ENCODE assay signal across 21 mouse cellular contexts in the genomic region with DNA sequence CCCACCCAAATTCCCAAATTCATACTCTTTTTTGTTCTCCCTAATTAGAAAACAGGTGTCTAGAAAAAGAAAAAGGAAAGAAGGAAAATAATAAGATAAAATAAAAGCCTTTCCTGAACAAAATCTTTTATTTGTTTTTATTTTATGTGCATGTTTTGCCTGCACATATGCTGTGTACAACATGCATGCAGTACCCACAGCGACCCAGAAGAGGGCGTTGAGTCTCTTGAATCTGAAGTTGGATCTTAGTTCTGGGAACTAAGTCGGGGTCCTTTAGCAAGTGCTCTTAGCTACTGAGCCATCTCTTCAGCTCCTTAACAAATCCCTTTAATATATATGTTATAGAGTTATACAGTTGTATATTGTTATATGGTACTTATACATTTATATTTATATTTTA.
A peak's percentile ranks its signal among the peaks of the same experiment; 100 is the strongest.
DNase-seq lines count a peak whose midpoint lies in the region; ATAC-seq and TF ChIP-seq lines count a peak whose summit lies in the region.
"Had no signal": no experiment of that assay in that cellular context is flagged by ENCODE, and none has a peak within 500 bp of the region (broad histone marks: within the 10 kb centered on the region; RNA-seq: fewer than 3 reads in every experiment).

No protein-coding gene starts in this region.

- H3K9ac ChIP-seq in heart, adult 2 months (ENCODE audit: low read depth, low read length) = no peak overlapping the region
- H3K9ac ChIP-seq in lung, postnatal 0 days (replicated peaks; ENCODE audit: low read depth) = no peak overlapping the region
- H3K9ac ChIP-seq: embryonic facial prominence, embryonic 12.5 days; forebrain, postnatal 0 days; heart, embryonic 12.5 days; liver, embryonic 13.5 days; neural tube, embryonic 15.5 days had no signal

- H3K9me3 ChIP-seq in lung, postnatal 0 days (ENCODE audit: low read length) = no peaks in the 10 kb centered on the region
- no peaks in the 10 kb centered on the region for H3K9me3 ChIP-seq in G1E (replicated peaks)
- H3K9me3 ChIP-seq: embryonic facial prominence, embryonic 12.5 days; limb, embryonic 10.5 days; liver, embryonic 13.5 days; midbrain, embryonic 10.5 days; neural tube, embryonic 15.5 days had no signal

- no peaks in the 10 kb centered on the region for H3K36me3 ChIP-seq in heart, adult 2 months (ENCODE audit: control insufficient read depth, insufficient read depth, low read length)
- no peaks in the 10 kb centered on the region for H3K36me3 ChIP-seq in lung, postnatal 0 days (ENCODE audit: insufficient read depth, low read length)
- H3K36me3 ChIP-seq in G1E (replicated peaks) = no peaks in the 10 kb centered on the region
- H3K36me3 ChIP-seq in splenic B cell, adult 2 months (ENCODE audit: control insufficient read depth, insufficient read depth, low read length, poor library complexity, severe bottlenecking) = no peaks in the 10 kb centered on the region
- H3K36me3 ChIP-seq: embryonic facial prominence, embryonic 12.5 days; heart, embryonic 12.5 days; limb, embryonic 10.5 days; liver, embryonic 13.5 days; midbrain, embryonic 10.5 days; neural tube, embryonic 15.5 days had no signal

- H3K4me1 ChIP-seq in heart, adult 2 months (ENCODE audit: control insufficient read depth, insufficient read depth, low read length) = no peaks in the 10 kb centered on the region
- H3K4me1 ChIP-seq in lung, postnatal 0 days (ENCODE audit: insufficient read depth, low read depth, low read length) = no peaks in the 10 kb centered on the region
- no peaks in the 10 kb centered on the region for H3K4me1 ChIP-seq in G1E (ENCODE audit: insufficient read depth, low read depth, low read length)
- H3K4me1 ChIP-seq: embryonic facial prominence, embryonic 12.5 days; heart, embryonic 12.5 days; liver, embryonic 13.5 days; midbrain, embryonic 10.5 days had no signal

- TF ChIP-seq POLR2A in heart, adult 2 months (IDR thresholded peaks at IDR 0.05; ENCODE audit: insufficient read depth, low read depth, low read length) = no peak

- DNase-seq in heart, adult 2 months = no peak
- DNase-seq in heart, adult 18-20 months = no peak
- no peak for DNase-seq in lung, postnatal 0 days (ENCODE audit: low spot score)
- no peak for DNase-seq in lung, postnatal 36 days
- no peak for DNase-seq in G1E (ENCODE audit: low spot score)
- DNase-seq in splenic B cell, adult 2 months (ENCODE audit: low read depth, low spot score) = peak; percentile 18
- DNase-seq in ovary, postnatal 14 days (ENCODE audit: low spot score) = no peak
- DNase-seq in layer of hippocampus, adult 11-12 months (ENCODE audit: low spot score) = no peak
- DNase-seq: adrenal gland, postnatal 36 days; forebrain, postnatal 0 days; gastrocnemius, postnatal 14 days; kidney, adult 11 months; kidney, postnatal 25 days; liver, embryonic 13.5 days; right cerebral cortex, adult 18-20 months; spleen, adult 18-20 months had no signal

- no peak overlapping the region for H3K27ac ChIP-seq in heart, adult 2 months
- H3K27ac ChIP-seq in lung, postnatal 0 days (ENCODE audit: low read length) = no peak overlapping the region
- H3K27ac ChIP-seq: embryonic facial prominence, embryonic 12.5 days; limb, embryonic 10.5 days; liver, embryonic 13.5 days; midbrain, embryonic 10.5 days; neural tube, embryonic 15.5 days had no signal

- no peak for TF ChIP-seq EP300 in heart, adult 2 months (IDR thresholded peaks at IDR 0.05; ENCODE audit: insufficient read depth, low read depth, low read length)
- no peak for TF ChIP-seq EP300 in lung, postnatal 0 days (IDR thresholded peaks at IDR 0.05)

- H3K27me3 ChIP-seq in heart, adult 2 months (ENCODE audit: control insufficient read depth, insufficient read depth, low read length) = no peaks in the 10 kb centered on the region
- no peaks in the 10 kb centered on the region for H3K27me3 ChIP-seq in lung, postnatal 0 days (replicated peaks; ENCODE audit: insufficient read depth, low read length)
- no peaks in the 10 kb centered on the region for H3K27me3 ChIP-seq in G1E (ENCODE audit: insufficient read depth, low read length)
- H3K27me3 ChIP-seq in splenic B cell, adult 2 months (ENCODE audit: control insufficient read depth, insufficient read depth, low read length, poor library complexity, severe bottlenecking) = no peaks in the 10 kb centered on the region; the same call in 1 of the 2 replicates
- H3K27me3 ChIP-seq: embryonic facial prominence, embryonic 12.5 days; heart, embryonic 12.5 days; liver, embryonic 13.5 days; neural tube, embryonic 15.5 days had no signal

- no peak for ATAC-seq in lung, postnatal 0 days
- no peak for ATAC-seq in G1E (ENCODE audit: extremely low read depth, insufficient number of reproducible peaks, low FRiP score, poor library complexity, severe bottlenecking)
- ATAC-seq: forebrain, postnatal 0 days had no signal

- no peak overlapping the region for H3K4me3 ChIP-seq in heart, adult 2 months
- H3K4me3 ChIP-seq in lung, postnatal 0 days (ENCODE audit: low read depth, low read length) = no peak overlapping the region
- H3K4me3 ChIP-seq in G1E (ENCODE audit: low read depth, low read length) = no peak overlapping the region
- H3K4me3 ChIP-seq: embryonic facial prominence, embryonic 12.5 days; heart, embryonic 12.5 days; limb, embryonic 10.5 days; liver, embryonic 13.5 days; midbrain, embryonic 10.5 days; neural tube, embryonic 15.5 days had no signal

- 69% methylated on average over 3 of the region's 3 CpGs for WGBS in heart, adult 2 months
- WGBS in lung, postnatal 0 days = 66% methylated on average over 3 of the region's 3 CpGs

- TF ChIP-seq CTCF in heart, adult 2 months (IDR thresholded peaks at IDR 0.05) = peak; percentile 30; the same call in 1 of the 2 replicates
- TF ChIP-seq CTCF in lung, postnatal 0 days (IDR thresholded peaks at IDR 0.05) = peak; percentile 25; the same call in 1 of the 2 replicates
- 0 out of 2 replicates have a peak, but pooled peaks have one; percentile 6 for TF ChIP-seq CTCF in G1E (IDR thresholded peaks at IDR 0.05; ENCODE audit: low read depth, low read length)

- H3K79me2 ChIP-seq in heart, adult 2 months (replicated peaks; ENCODE audit: control insufficient read depth, insufficient read depth, low read length) = no peaks in the 10 kb centered on the region

- intact Hi-C loops in heart, adult 2 months (cut with DNase I) = no loop called here

- no peak overlapping the region for H3K4me2 ChIP-seq in lung, postnatal 0 days (replicated peaks; ENCODE audit: low read depth, low read length)
- H3K4me2 ChIP-seq: embryonic facial prominence, embryonic 12.5 days; heart, embryonic 12.5 days; liver, embryonic 13.5 days; neural tube, embryonic 15.5 days had no signal
